8 mouse cellular contexts compared by ENCODE assay signal in genomic region chr10:127522088-127522581, GRCm38 (mm10). TPM values are rescaled to one million over a fixed set of nuclear protein-coding genes. Genes with fewer than 3 reads are reported as not detected.
DNase-seq lines count a peak whose midpoint lies in the region; ATAC-seq and TF ChIP-seq lines count a peak whose summit lies in the region.

TSS of gene Shmt2 (minus strand) at chr10:127522444.

- no peaks in the 10 kb centered on the region for H3K9me3 ChIP-seq in ES-E14 (ENCODE audit: control insufficient read depth, insufficient read depth, low read depth, low read length)
- no peaks in the 10 kb centered on the region for H3K9me3 ChIP-seq in forebrain, embryonic 13.5 days (replicated peaks)
- no peaks in the 10 kb centered on the region for H3K9me3 ChIP-seq in heart, postnatal 0 days (replicated peaks; ENCODE audit: control insufficient read depth, low read length)
- H3K9me3 ChIP-seq in liver, embryonic 15.5 days (replicated peaks): no peaks in the 10 kb centered on the region
- H3K9me3 ChIP-seq in neural tube, embryonic 12.5 days: no peaks in the 10 kb centered on the region
- no peaks in the 10 kb centered on the region for H3K9me3 ChIP-seq in stomach, postnatal 0 days (ENCODE audit: control insufficient read depth, low read length)

- H3K27ac ChIP-seq in ES-E14 (ENCODE audit: insufficient read depth, low read depth, low read length, poor library complexity, severe bottlenecking): peak within 1 kb of the TSS; percentile 42; the same call in 1 of the 2 replicates
- no peak within 1 kb of the TSS for H3K27ac ChIP-seq in forebrain, embryonic 13.5 days
- H3K27ac ChIP-seq in heart, postnatal 0 days (ENCODE audit: low read depth): no peak within 1 kb of the TSS
- peak within 1 kb of the TSS; percentile 87 for H3K27ac ChIP-seq in liver, embryonic 15.5 days (replicated peaks)
- H3K27ac ChIP-seq in neural tube, embryonic 12.5 days: no peak within 1 kb of the TSS
- H3K27ac ChIP-seq in stomach, postnatal 0 days (replicated peaks): no peak within 1 kb of the TSS

- in situ Hi-C loops in ES-E14 (cut with MboI; ENCODE audit: low sequenced_read_pairs in 2 of 2, unreplicated experiment in 2 of 2): no loop called here

- H3K36me3 ChIP-seq in ES-E14 (ENCODE audit: control insufficient read depth, insufficient read depth, low read length, poor library complexity, severe bottlenecking): peaks cover 37% of the 10 kb centered on the region
- peaks cover 35% of the 10 kb centered on the region for H3K36me3 ChIP-seq in forebrain, embryonic 13.5 days (ENCODE audit: poor library complexity, severe bottlenecking)
- peaks cover 30% of the 10 kb centered on the region for H3K36me3 ChIP-seq in heart, postnatal 0 days (replicated peaks; ENCODE audit: control insufficient read depth, insufficient read depth, low read length)
- H3K36me3 ChIP-seq in liver, embryonic 15.5 days (replicated peaks): peaks cover 38% of the 10 kb centered on the region
- peaks cover 29% of the 10 kb centered on the region for H3K36me3 ChIP-seq in neural tube, embryonic 12.5 days
- peaks cover 10% of the 10 kb centered on the region; the same call in 1 of the 2 replicates for H3K36me3 ChIP-seq in stomach, postnatal 0 days (ENCODE audit: control insufficient read depth, insufficient read depth, low read length)

- TF ChIP-seq EP300 in heart, postnatal 0 days (IDR thresholded peaks at IDR 0.05; ENCODE audit: low read depth): no peak
- no peak for TF ChIP-seq EP300 in stomach, postnatal 0 days (optimal IDR thresholded peaks at IDR 0.05)

- peak within 1 kb of the TSS; percentile 97 for H3K9ac ChIP-seq in ES-E14 (ENCODE audit: insufficient read depth, low read depth, low read length, poor library complexity, severe bottlenecking)
- peak within 1 kb of the TSS; percentile 67 for H3K9ac ChIP-seq in forebrain, embryonic 13.5 days
- H3K9ac ChIP-seq in heart, postnatal 0 days (replicated peaks; ENCODE audit: low read depth, low read length): peak within 1 kb of the TSS; percentile 49; the same call in 1 of the 2 replicates
- peak within 1 kb of the TSS; percentile 77 for H3K9ac ChIP-seq in liver, embryonic 15.5 days
- H3K9ac ChIP-seq in neural tube, embryonic 12.5 days: peak within 1 kb of the TSS; percentile 54
- H3K9ac ChIP-seq in stomach, postnatal 0 days (ENCODE audit: low read length): peak within 1 kb of the TSS; percentile 64

- peak; percentile 40; the same call in 1 of the 2 replicates for ATAC-seq in cerebellum, adult (ENCODE audit: insufficient number of reproducible peaks, low FRiP score, low TSS enrichment)
- peak; percentile 80 for ATAC-seq in forebrain, embryonic 13.5 days
- ATAC-seq in heart, postnatal 0 days (ENCODE audit: insufficient read depth, low read depth): peak; percentile 57
- ATAC-seq in liver, embryonic 15.5 days (ENCODE audit: insufficient read depth): peak; percentile 61
- peak; percentile 41; the same call in 1 of the 2 replicates for ATAC-seq in neural tube, embryonic 12.5 days (ENCODE audit: low FRiP score, low read depth)
- ATAC-seq in stomach, postnatal 0 days (ENCODE audit: low FRiP score, low TSS enrichment): peak; percentile 25; the same call in 1 of the 2 replicates

- peak within 1 kb of the TSS; percentile 58 to 94 for H3K4me3 ChIP-seq in ES-E14 (ENCODE audit: insufficient read depth in 1 of 2, low read depth in 1 of 2, low read length in 2 of 2, poor library complexity in 1 of 2, severe bottlenecking in 1 of 2)
- H3K4me3 ChIP-seq in forebrain, embryonic 13.5 days: peak within 1 kb of the TSS; percentile 54
- H3K4me3 ChIP-seq in heart, postnatal 0 days (ENCODE audit: low read depth, low read length): peak within 1 kb of the TSS; percentile 52
- peak within 1 kb of the TSS; percentile 78 for H3K4me3 ChIP-seq in liver, embryonic 15.5 days (replicated peaks)
- H3K4me3 ChIP-seq in neural tube, embryonic 12.5 days: peak within 1 kb of the TSS; percentile 54
- H3K4me3 ChIP-seq in stomach, postnatal 0 days (ENCODE audit: low read depth, low read length): peak within 1 kb of the TSS; percentile 57

- peaks cover 7 to 40% of the 10 kb centered on the region in 2 experiments; a peak in 3 of 4 replicates for H3K4me1 ChIP-seq in ES-E14 (ENCODE audit: control insufficient read depth in 2 of 2, insufficient read depth in 2 of 2, low read length in 2 of 2, poor library complexity in 1 of 2)
- H3K4me1 ChIP-seq in forebrain, embryonic 13.5 days: peaks cover 48% of the 10 kb centered on the region
- peaks cover 9% of the 10 kb centered on the region for H3K4me1 ChIP-seq in heart, postnatal 0 days (ENCODE audit: control insufficient read depth, insufficient read depth)
- peaks cover 58% of the 10 kb centered on the region for H3K4me1 ChIP-seq in liver, embryonic 15.5 days (replicated peaks)
- H3K4me1 ChIP-seq in neural tube, embryonic 12.5 days: peaks cover 56% of the 10 kb centered on the region
- peaks cover 7% of the 10 kb centered on the region; the same call in 1 of the 2 replicates for H3K4me1 ChIP-seq in stomach, postnatal 0 days (replicated peaks; ENCODE audit: control insufficient read depth, insufficient read depth)

- 0% methylated on average over 21 of the region's 21 CpGs for WGBS in forebrain, embryonic 13.5 days
- under 1% methylated on average over 21 of the region's 21 CpGs for WGBS in heart, postnatal 0 days
- WGBS in liver, embryonic 15.5 days (ENCODE audit: insufficient replicate concordance): under 1% methylated on average over 21 of the region's 21 CpGs
- WGBS in neural tube, embryonic 12.5 days: under 1% methylated on average over 21 of the region's 21 CpGs
- WGBS in stomach, postnatal 0 days: under 1% methylated on average over 21 of the region's 21 CpGs

- peak; percentile 96 for DNase-seq in ES-E14 (ENCODE audit: low read depth, low spot score)
- DNase-seq in heart, postnatal 0 days (ENCODE audit: low spot score): peak; percentile 91
- DNase-seq in kidney, postnatal 36 days: peak; percentile 90 to 92
- peak; percentile 82 for DNase-seq in stomach, postnatal 0 days (ENCODE audit: low spot score)

- H3K4me2 ChIP-seq in forebrain, embryonic 13.5 days: peak within 1 kb of the TSS; percentile 87
- peak within 1 kb of the TSS; percentile 92 for H3K4me2 ChIP-seq in heart, postnatal 0 days (ENCODE audit: low read depth, low read length)
- H3K4me2 ChIP-seq in liver, embryonic 15.5 days: peak within 1 kb of the TSS; percentile 93
- H3K4me2 ChIP-seq in neural tube, embryonic 12.5 days (replicated peaks): peak within 1 kb of the TSS; percentile 85
- H3K4me2 ChIP-seq in stomach, postnatal 0 days (replicated peaks; ENCODE audit: low read depth): peak within 1 kb of the TSS; percentile 95

- peaks cover 49% of the 10 kb centered on the region for H3K27me3 ChIP-seq in forebrain, embryonic 13.5 days
- H3K27me3 ChIP-seq in heart, postnatal 0 days (ENCODE audit: control insufficient read depth, insufficient read depth, low read length): peaks cover 35% of the 10 kb centered on the region
- H3K27me3 ChIP-seq in liver, embryonic 15.5 days: peaks cover 45% of the 10 kb centered on the region
- H3K27me3 ChIP-seq in neural tube, embryonic 12.5 days (replicated peaks): peaks cover 43% of the 10 kb centered on the region
- peaks cover 10% of the 10 kb centered on the region; the same call in 1 of the 2 replicates for H3K27me3 ChIP-seq in stomach, postnatal 0 days (ENCODE audit: control insufficient read depth, insufficient read depth, low read length)

- TF ChIP-seq CTCF in heart, postnatal 0 days (IDR thresholded peaks at IDR 0.05; ENCODE audit: low read depth): no peak
- 0 out of 2 replicates have a peak, but pooled peaks have one; percentile 1 for TF ChIP-seq CTCF in stomach, postnatal 0 days (IDR thresholded peaks at IDR 0.05; ENCODE audit: low read depth)

TF ChIP-seq in ES-E14, 5 proteins besides CTCF, POLR2A, EP300 and RAD21:
- TF ChIP-seq ZC3H11A (IDR thresholded peaks at IDR 0.05; ENCODE audit: borderline replicate concordance, low read depth, low read length) (no peak), HCFC1 (IDR thresholded peaks at IDR 0.05; ENCODE audit: borderline replicate concordance, insufficient read depth, low read length) (peak; percentile 96), ZNF384 (IDR thresholded peaks at IDR 0.05; ENCODE audit: low read depth, low read length) (peak; percentile 81)

RNA-seq across cellular contexts. Expression of gene Shmt2, which starts in this region (rescaled TPM):
- 169 and 266 TPM in 2 replicates for total RNA-seq in ES-E14 (2012; rRNA removed)
- 89.6 and 91.5 TPM in 2 replicates for polyA plus RNA-seq in forebrain, embryonic 13.5 days (2015; fragmentation: Nextera tagmentation; extraction: Ambion mirVana)
- total RNA-seq in heart, postnatal 0 days (2014; rRNA removed; ENCODE audit: low replicate concordance): 109 and 161 TPM in 2 replicates
- 47.9 and 51.5 TPM in 2 replicates for polyA plus RNA-seq in heart, postnatal 0 days (2015; fragmentation: Nextera tagmentation; extraction: Ambion mirVana)
- polyA plus RNA-seq in liver, embryonic 15.5 days (2015; fragmentation: Nextera tagmentation; extraction: Ambion mirVana): 138 and 159 TPM in 2 replicates
- 74.2 and 76.9 TPM in 2 replicates for polyA plus RNA-seq in neural tube, embryonic 12.5 days (2016; fragmentation: Nextera tagmentation; extraction: Ambion mirVana)
- polyA plus RNA-seq in stomach, postnatal 0 days (2015; fragmentation: Nextera tagmentation; extraction: Ambion mirVana): 38.9 and 40.9 TPM in 2 replicates

Comparison
In these comparisons a context has a peak if more than half of its experiments do, and no peak if none do; other contexts are left out.
1. H3K27ac ChIP-seq: peak in ES-E14 (single experiment) and liver, embryonic 15.5 days (single experiment); none in forebrain, embryonic 13.5 days (single experiment), heart, postnatal 0 days (single experiment), neural tube, embryonic 12.5 days (single experiment) and stomach, postnatal 0 days (single experiment).
2. ATAC-seq: peak in every context shown above with its lines; median percentile 80 in forebrain, embryonic 13.5 days; 61 in liver, embryonic 15.5 days; 57 in heart, postnatal 0 days; 41 in neural tube, embryonic 12.5 days; 40 in cerebellum, adult; 25 in stomach, postnatal 0 days.
3. Peak in every context shown above with its lines, with median percentiles within 50 percentile points of each other: DNase-seq, H3K4me3 ChIP-seq, H3K9ac ChIP-seq and H3K4me2 ChIP-seq.